Mouse (Mus musculus) liver, embryonic 15.5 days (tissue): ENCODE results near the gene Sumo1. TPM values are rescaled to one million over a fixed set of nuclear protein-coding genes. Genes with fewer than 3 reads are reported as not detected.
"Not testable (repeated sequence)": the region's sequence is repeated elsewhere in the genome, so short reads cannot be mapped to it uniquely, and the experiment has no call there.

Experiments used
- ATAC-seq: fragments of 200-750 bp; cut with Nextera tagmentation; 2 replicates; pipeline ENCODE4 v1.8.0; 2017; ENCODE audit warnings: moderate number of reproducible peaks, mild to moderate bottlenecking, moderate library complexity; ENCODE audit not compliant: insufficient read depth
- H3K27ac ChIP-seq: fragments of 300-500 bp; sonication (generic); replicated peaks from 2 replicates; pipeline ENCODE4 v1.5.1; 2015; ENCODE audit warnings: mild to moderate bottlenecking, inconsistent platforms
- H3K27me3 ChIP-seq: fragments of 300-500 bp; sonication (generic); 2 replicates; pipeline ENCODE4 v1.6.1; 2015; ENCODE audit warnings: mild to moderate bottlenecking, inconsistent platforms
- H3K36me3 ChIP-seq: fragments of 300-500 bp; sonication (generic); replicated peaks from 2 replicates; pipeline ENCODE4 v1.6.1; 2015; ENCODE audit warnings: moderate library complexity, mild to moderate bottlenecking, inconsistent platforms
- H3K4me1 ChIP-seq: fragments of 300-500 bp; sonication (generic); replicated peaks from 2 replicates; pipeline ENCODE4 v1.6.1; 2015; ENCODE audit warnings: inconsistent platforms
- H3K4me2 ChIP-seq: fragments of 300-500 bp; sonication (generic); 2 replicates; pipeline ENCODE4 v1.6.1; 2015; ENCODE audit warnings: moderate library complexity, mild to moderate bottlenecking, inconsistent platforms
- H3K4me3 ChIP-seq: fragments of 300-500 bp; sonication (generic); replicated peaks from 2 replicates; pipeline ENCODE4 v1.5.1; 2015; ENCODE audit warnings: mild to moderate bottlenecking, inconsistent platforms
- H3K9ac ChIP-seq: fragments of 300-500 bp; sonication (generic); 2 replicates; pipeline ENCODE4 v1.6.1; 2015; ENCODE audit warnings: moderate library complexity, mild to moderate bottlenecking, inconsistent platforms
- H3K9me3 ChIP-seq: fragments of 300-500 bp; sonication (generic); replicated peaks from 2 replicates; pipeline ENCODE4 v1.6.1; 2016; ENCODE audit warnings: inconsistent platforms
- WGBS: fragments of 180-500 bp; shearing (Covaris S2); methylation state at CpG from one replicate; pipeline ENCODE4 v1.1.7; 2015; ENCODE audit warnings: mixed read lengths; ENCODE audit not compliant: insufficient replicate concordance; 5-methylcytosine and 5-hydroxymethylcytosine counted together
- polyA plus RNA-seq: library from polyadenylated mRNA; unstranded; fragments of >200 nt; fragmentation: Nextera tagmentation; extraction: Ambion mirVana; gene quantifications from 2 replicates; pipeline ENCODE4 v1.2.1, GENCODE M21; 2015

The Sumo1 gene
- polyA plus RNA-seq, 1 experiment from 2014 or later = 126 TPM

DNA sequence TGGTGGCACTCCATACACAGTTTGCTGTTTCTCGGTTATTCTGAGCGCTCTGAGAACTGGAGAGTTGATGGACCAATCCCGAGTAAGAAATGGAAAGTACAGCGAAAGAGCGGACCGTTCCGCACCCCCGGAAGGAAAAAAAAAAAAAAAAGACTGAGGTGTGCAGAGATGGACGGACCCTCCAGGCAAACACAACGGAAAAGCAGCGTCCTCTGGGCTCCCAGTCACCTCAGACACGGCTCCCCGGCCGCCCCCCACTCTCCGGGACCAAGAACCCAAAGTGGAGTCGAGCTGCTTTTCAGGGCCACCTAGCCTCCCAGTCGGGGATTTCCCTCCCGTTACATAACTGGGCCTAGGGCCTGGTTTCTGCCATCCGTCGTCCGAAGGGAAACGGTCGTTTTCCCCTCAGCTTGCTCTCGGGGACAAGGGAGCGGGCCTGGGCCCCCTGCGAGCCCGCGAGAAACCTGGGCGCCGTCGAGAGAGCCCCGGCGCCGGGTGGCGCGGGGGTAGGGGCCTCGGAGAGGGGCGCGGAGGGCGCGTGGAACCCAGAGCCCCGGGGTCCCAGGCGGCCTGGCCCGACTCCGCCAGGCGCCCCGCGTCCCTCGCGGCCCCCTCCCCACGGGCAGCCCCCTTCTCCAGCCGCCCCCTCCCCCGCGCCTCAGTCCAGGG is 538 bp downstream of the Sumo1 start:
- Histone ChIP-seq H3K4me2 (peak overlapping the region; percentile 80), H3K9me3 (no peaks in the 10 kb centered on the region), H3K27ac (peak overlapping the region; percentile 92), H3K27me3 (no peaks in the 10 kb centered on the region), H3K9ac (peak overlapping the region; percentile 97), H3K36me3 (0 out of 2 replicates have a peak, but pooled peaks cover 11% of the 10 kb centered on the region), H3K4me3 (peak overlapping the region; percentile 93), H3K4me1 (peaks cover 31% of the 10 kb centered on the region)
- WGBS = under 1% methylated on average over 50 of the region's 54 CpGs
- ATAC-seq = peak; percentile 69

DNA sequence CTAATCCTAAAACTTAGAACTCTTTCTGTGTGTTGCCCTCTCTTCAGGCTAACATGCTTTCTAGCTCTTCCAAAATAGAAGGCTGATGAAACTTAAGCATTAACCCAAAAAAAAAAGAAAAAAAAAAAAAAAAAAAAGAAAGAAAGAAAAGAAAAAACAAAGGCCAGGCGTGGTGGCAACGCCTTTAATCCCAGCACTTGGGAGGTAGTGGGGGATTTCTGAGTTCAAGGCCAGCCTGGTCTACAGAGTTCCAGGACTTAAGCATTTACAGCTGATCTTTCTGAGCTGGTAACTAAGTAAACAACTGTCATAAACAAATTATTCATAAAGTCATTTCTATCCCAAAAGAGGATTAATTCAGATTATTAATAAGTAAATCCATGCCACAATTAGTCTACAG is 1.8 kb downstream of the Sumo1 start:
- no peak overlapping the region; the same call in 1 of the 2 replicates for H3K9ac ChIP-seq
- H3K9me3 ChIP-seq = no peaks in the 10 kb centered on the region
- 65% methylated on average over 2 of the region's 2 CpGs for WGBS
- H3K27me3 ChIP-seq = no peaks in the 10 kb centered on the region
- H3K27ac ChIP-seq = no peak overlapping the region
- H3K4me2 ChIP-seq = peak overlapping the region; percentile 80
- H3K4me1 ChIP-seq = peaks cover 32% of the 10 kb centered on the region
- 0 out of 2 replicates have a peak, but pooled peaks cover 11% of the 10 kb centered on the region for H3K36me3 ChIP-seq
- no peak for ATAC-seq
- peak overlapping the region; percentile 93 for H3K4me3 ChIP-seq

DNA sequence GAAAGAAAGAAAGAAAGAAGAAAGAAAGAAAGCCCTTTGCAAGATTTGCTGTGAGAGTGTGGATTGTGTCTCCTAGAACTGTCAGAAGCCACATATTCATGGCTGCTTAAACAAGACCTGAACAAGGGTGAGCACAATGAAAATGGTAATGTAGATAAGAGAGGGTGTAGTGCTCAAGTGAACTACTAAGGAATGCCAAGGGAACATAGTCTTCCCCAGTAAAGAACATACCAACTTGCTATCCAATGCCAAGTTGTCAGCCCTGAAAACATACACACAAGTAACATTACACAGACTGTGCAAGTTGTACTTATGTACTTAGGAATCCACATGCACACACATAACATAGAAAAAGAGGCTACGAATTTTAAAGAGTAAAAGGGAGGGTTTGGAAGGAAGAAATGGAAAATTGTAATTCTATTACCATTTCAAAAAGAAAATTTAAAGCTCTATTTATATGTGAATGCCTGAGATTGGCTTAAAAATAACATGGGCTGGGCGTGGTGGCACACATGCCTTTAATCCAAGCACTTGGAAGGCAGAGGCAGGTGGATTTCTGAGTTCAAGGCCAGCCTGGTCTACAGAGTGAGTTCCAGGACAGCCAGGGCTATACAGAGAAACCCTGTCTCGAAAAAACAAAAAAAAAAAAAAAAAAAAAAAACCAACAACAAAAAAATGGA is 7.0 kb downstream of the Sumo1 start:
- ATAC-seq = no peak
- no peaks in the 10 kb centered on the region for H3K27me3 ChIP-seq

DNA sequence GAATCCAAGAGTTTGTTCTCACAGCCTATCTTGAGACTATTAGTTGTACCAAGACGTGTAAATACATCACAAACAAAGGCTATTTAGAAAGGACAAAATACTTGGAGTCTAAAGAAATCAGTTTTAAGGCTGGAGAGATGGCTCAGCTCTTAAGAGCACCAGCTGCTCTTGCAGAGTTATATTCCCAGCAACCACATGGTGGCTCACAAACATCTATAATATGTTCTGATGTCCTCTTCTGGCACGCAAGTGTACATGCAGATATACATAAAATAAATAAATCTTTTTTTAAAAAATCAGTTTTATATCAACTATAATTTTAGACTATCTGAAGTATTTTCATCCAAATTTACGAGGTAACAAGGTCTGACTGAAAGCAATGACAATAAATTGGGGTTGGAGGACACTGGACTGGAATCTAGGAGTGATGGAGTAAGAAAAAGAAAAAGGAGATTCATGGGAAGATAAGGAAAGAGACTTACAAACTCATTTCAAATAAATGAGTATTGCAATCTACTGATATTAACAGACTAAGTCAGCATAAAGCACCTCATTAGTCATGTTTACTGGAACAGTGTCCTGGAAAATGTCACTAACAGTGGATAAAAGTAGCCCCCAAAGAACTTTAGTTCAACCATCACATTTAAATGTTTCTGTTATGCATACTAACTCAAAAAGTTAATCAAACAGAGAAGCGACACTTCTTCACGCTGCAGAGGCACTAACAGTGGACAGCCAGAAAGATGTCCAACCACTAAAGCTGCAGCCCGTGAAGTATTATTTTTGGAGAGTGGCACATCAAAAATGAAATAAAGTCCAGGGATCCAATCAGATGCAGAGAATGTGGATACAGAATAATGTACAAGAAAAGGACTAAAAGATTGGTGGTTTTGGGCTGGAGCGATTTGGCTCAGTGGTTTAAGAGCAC is 14.1 kb downstream of the Sumo1 start:
- Histone ChIP-seq H3K9ac (no peak overlapping the region), H3K36me3 (peaks cover 31% of the 10 kb centered on the region), H3K27ac (no peak overlapping the region), H3K4me3 (no peak overlapping the region), H3K4me1 (peaks cover 6% of the 10 kb centered on the region), H3K27me3 (no peaks in the 10 kb centered on the region), H3K9me3 (no peaks in the 10 kb centered on the region), H3K4me2 (no peak overlapping the region)
- no peak for ATAC-seq
- WGBS = 81% methylated on average over 7 of the region's 7 CpGs

More for the DNA sequence above, 7.0 kb downstream of the Sumo1 start:
- Histone ChIP-seq H3K4me3 (no peak overlapping the region), H3K4me2 (no peak overlapping the region), H3K9me3 (no peaks in the 10 kb centered on the region), H3K9ac (no peak overlapping the region), H3K4me1 (peaks cover 27% of the 10 kb centered on the region), H3K36me3 (0 out of 2 replicates have a peak, but pooled peaks cover 14% of the 10 kb centered on the region), H3K27ac (no peak overlapping the region)
- 69% methylated on average over 3 of the region's 3 CpGs for WGBS

DNA sequence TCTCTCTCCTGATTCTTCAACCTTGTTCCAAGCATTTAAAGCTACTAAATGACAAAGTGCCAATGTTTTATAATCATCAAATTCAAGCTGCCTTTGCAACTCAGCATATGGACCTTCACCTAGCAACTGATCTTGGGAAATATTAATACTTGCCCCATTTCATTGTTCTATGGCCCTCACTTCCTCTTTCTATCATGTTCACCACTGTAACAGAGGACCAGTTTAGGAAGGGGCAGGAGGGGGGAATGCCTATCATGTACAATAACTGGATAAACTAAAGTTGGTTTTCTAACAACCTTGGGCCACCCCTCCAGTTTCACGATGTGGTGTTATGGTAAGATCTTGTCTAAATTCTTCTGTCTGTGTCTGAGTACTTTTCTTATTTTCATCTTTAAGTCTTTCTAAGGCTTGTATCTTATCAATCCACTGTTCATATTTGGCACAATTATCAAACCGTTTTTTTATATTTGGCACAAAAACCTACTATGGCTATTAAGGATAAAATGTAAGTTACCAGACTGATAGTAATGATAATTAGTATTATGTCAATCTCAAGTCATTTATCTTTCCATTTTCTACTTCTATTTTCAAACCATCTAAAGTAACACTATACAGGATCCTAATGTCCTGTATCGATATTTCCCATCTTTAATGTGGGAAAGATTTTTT is 17.3 kb downstream of the Sumo1 start:
- H3K4me2 ChIP-seq = no peak overlapping the region
- no peaks in the 10 kb centered on the region for H3K4me1 ChIP-seq
- H3K9ac ChIP-seq = no peak overlapping the region
- H3K27me3 ChIP-seq = no peaks in the 10 kb centered on the region
- no peak for ATAC-seq
- H3K27ac ChIP-seq = no peak overlapping the region
- peaks cover 41% of the 10 kb centered on the region for H3K36me3 ChIP-seq
- no peak overlapping the region for H3K4me3 ChIP-seq
- no peaks in the 10 kb centered on the region for H3K9me3 ChIP-seq
- 78% methylated on average over 3 of the region's 3 CpGs for WGBS

DNA sequence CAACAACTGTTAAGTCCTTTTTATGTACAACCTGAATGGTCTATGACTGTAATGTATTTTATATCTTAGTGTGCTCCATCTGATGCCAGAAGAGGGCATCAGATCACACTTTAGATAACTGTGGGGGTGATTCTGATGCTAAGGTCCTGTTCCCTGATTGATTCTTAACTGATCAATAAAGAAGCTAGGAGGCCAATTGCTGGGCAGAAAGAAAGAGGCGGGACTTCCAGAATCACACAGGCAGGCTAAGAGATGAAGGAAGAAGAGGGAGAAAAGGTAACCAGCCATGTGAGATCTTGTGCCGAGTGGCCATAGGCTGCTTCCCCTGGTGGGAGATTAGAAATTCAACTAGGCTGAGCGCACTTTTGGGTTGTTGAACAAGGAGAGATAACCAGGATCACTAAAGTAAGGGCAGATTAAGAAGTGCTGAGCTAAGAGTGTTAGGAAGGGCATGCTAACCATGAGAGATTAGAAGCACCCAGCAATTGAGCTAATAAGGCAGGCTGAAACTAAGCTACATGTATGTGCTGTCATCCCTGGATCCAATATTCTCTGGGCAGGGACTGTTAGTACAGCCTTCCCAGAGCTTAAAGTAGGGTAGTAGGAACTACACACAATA is 19.3 kb downstream of the Sumo1 start:
- Histone ChIP-seq H3K4me3 (no peak overlapping the region), H3K27me3 (no peaks in the 10 kb centered on the region), H3K36me3 (peaks cover 57% of the 10 kb centered on the region), H3K27ac (no peak overlapping the region), H3K4me1 (no peaks in the 10 kb centered on the region), H3K9ac (no peak overlapping the region), H3K9me3 (no peaks in the 10 kb centered on the region), H3K4me2 (no peak overlapping the region)
- ATAC-seq = no peak
- WGBS = 53% methylated on average over 3 of the region's 3 CpGs

DNA sequence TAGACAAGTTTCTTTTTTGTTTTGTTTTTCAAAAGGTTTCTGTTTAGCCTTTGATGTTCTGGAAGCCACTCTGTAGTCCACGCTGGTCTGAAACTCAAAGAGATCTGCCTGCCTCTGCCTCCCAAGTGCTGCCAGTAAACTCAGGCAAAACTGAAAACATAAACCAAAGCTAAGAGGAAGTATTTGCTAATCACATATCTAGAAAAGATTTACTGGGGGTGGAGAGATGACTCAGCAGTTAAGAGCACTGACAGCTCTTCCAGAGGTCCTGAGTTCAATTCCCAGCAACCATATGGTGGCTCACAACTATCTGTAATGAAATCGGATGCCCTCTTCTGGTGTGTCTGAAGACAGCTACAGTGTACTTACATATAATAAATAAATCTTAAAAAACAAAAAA is 24.1 kb downstream of the Sumo1 start:
- H3K27me3 ChIP-seq, H3K4me1 ChIP-seq, H3K9me3 ChIP-seq, ATAC-seq, H3K9ac ChIP-seq, H3K4me2 ChIP-seq, H3K4me3 ChIP-seq, H3K27ac ChIP-seq: not testable (repeated sequence)
- WGBS = 74% methylated on average over 2 of the region's 2 CpGs
- H3K36me3 ChIP-seq = peaks cover 52% of the 10 kb centered on the region

DNA sequence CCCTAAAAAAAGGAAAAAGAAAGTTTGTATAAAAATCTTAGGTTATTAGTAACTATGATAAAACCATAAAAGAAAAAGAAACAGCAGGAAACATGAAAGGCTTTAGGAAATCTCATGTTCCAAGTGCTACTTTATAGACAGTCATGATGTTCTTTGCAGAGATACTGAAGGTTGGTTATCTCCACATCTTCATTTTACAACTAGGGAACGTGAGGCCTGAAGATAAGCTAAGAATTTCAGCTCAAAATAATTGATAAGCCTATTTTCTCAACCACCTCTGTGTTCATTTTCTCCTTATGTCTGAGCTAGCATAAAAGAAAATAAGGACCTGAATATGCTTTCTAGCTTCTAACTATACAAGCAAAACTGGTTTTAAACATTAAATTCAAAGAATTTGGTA is 28.1 kb downstream of the Sumo1 start:
- 15% methylated on average over 1 of the region's 1 CpGs for WGBS
- Histone ChIP-seq H3K4me3 (no peak overlapping the region), H3K9me3 (no peaks in the 10 kb centered on the region), H3K27ac (no peak overlapping the region), H3K4me1 (0 out of 2 replicates have a peak, but pooled peaks cover 3% of the 10 kb centered on the region), H3K4me2 (no peak overlapping the region), H3K27me3 (no peaks in the 10 kb centered on the region), H3K36me3 (peaks cover 41% of the 10 kb centered on the region), H3K9ac (no peak overlapping the region)
- ATAC-seq = no peak

DNA sequence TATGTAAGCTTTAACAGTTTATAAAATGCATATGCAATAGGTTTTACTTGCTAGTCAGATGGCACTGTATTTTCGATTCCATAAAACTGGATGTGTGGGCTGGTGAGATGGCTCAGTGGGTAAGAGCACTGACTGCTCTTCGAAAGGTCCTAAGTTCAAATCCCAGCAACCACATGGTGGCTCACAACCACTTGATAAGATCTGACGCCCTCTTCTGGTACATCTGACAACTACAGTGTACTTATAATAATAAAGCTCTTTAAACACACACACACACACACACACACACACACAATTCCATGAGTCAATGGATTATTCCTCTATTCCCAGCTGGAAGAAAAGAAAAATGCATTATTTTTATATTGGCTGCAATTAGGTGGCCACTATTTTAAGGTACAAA is 32.3 kb downstream of the Sumo1 start:
- no peak overlapping the region for H3K4me2 ChIP-seq
- H3K9ac ChIP-seq = no peak overlapping the region
- no peak overlapping the region for H3K27ac ChIP-seq
- H3K4me3 ChIP-seq = no peak overlapping the region
- H3K36me3 ChIP-seq = peaks cover 22% of the 10 kb centered on the region
- no peaks in the 10 kb centered on the region for H3K9me3 ChIP-seq
- H3K4me1 ChIP-seq = peaks cover 20% of the 10 kb centered on the region
- H3K27me3 ChIP-seq = no peaks in the 10 kb centered on the region
- WGBS = 60% methylated on average over 3 of the region's 3 CpGs
- ATAC-seq = no peak

DNA sequence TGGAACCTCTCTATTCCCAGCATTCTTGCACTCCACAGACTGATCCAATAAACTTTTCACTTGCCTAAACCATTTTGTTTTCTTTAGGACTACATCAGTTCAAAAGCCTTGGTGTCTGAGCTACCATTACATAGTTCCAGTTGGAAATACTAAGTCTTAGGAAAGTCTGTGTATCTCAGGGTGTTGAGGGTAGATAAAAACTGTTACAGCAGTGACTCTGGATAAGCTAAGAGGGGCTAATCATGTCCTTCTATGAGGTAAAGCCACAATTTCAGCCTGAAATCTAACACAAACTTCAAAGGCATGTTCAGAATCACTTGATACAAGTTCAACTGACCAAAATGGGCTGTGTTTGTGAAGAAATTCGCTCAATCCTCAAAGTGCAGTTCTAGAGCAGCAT is 34.3 kb downstream of the Sumo1 start:
- ATAC-seq = 0 out of 2 replicates have a peak, but pooled peaks have one; percentile 31
- Histone ChIP-seq H3K4me1 (peaks cover 31% of the 10 kb centered on the region), H3K9ac (no peak overlapping the region), H3K27me3 (no peaks in the 10 kb centered on the region), H3K27ac (no peak overlapping the region), H3K9me3 (no peaks in the 10 kb centered on the region), H3K4me3 (no peak overlapping the region), H3K4me2 (no peak overlapping the region), H3K36me3 (peaks cover 10% of the 10 kb centered on the region; the same call in 1 of the 2 replicates)
- WGBS = 48% methylated on average over 1 of the region's 1 CpGs
